Mouse (Mus musculus): ENCODE data around the gene Rad23a. TPM values are rescaled to one million over a fixed set of nuclear protein-coding genes. Genes with fewer than 3 reads are reported as not detected.
A peak's percentile ranks its signal among the peaks of the same experiment; 100 is the strongest.

Rad23a gene
- polyA plus RNA-seq, 1 experiment from 2014 or later: 107 TPM

- Histone ChIP-seq H3K9me3 (replicated peaks) (no peaks in the 10 kb centered on the region), H3K4me3 (peak overlapping the region; percentile 28; the same call in 1 of the 2 replicates), H3K27me3 (peaks cover 95% of the 10 kb centered on the region), H3K27ac (no peak overlapping the region), H3K36me3 (no peaks in the 10 kb centered on the region), H3K4me1 (replicated peaks) (peaks cover 54% of the 10 kb centered on the region), H3K9ac (no peak overlapping the region), H3K4me2 (no peak overlapping the region)
- ATAC-seq (replicated peaks; ENCODE audit: insufficient number of reproducible peaks, insufficient read depth, low FRiP score, low read depth): no peak
- WGBS: 20% methylated on average over 11 of the region's 11 CpGs
Observed at GRCm38 (mm10) chr8:84785506-84785755, 55.0 kb downstream of the Rad23a start.

- no peaks in the 10 kb centered on the region for H3K36me3 ChIP-seq
- H3K4me3 ChIP-seq: peak overlapping the region; percentile 28
- no peak for ATAC-seq (replicated peaks; ENCODE audit: insufficient number of reproducible peaks, insufficient read depth, low FRiP score, low read depth)
- H3K27me3 ChIP-seq: peaks cover 94% of the 10 kb centered on the region
- WGBS: 8% methylated on average over 48 of the region's 48 CpGs
- H3K9me3 ChIP-seq (replicated peaks): no peaks in the 10 kb centered on the region
- peaks cover 51% of the 10 kb centered on the region for H3K4me1 ChIP-seq (replicated peaks)
- H3K27ac ChIP-seq: no peak overlapping the region
- no peak overlapping the region for H3K9ac ChIP-seq
- H3K4me2 ChIP-seq: peak overlapping the region; percentile 55
Observed at GRCm38 (mm10) chr8:84784681-84785505, 55.6 kb downstream of the Rad23a start.

Small RNA genes lying within 50 kb of the gene (microRNA-seq; reads per million reads assigned to microRNA genes)
- 2.1 reads per million, percentile 2 among the genes with 10 or more reads in this experiment for gene Mir7069

Other genes with a start within 250 kb of the Rad23a start
- gene Ier2, start 177.8 kb downstream of the Rad23a start, polyA plus RNA-seq (2015; fragmentation: Nextera tagmentation; extraction: Ambion mirVana): 34.9 and 50.5 TPM in 2 replicates
- gene Trmt1, start 154.4 kb downstream of the Rad23a start, polyA plus RNA-seq (2015; fragmentation: Nextera tagmentation; extraction: Ambion mirVana): 40.6 and 47.4 TPM in 2 replicates
- 10.7 and 14.6 TPM in 2 replicates for gene Nacc1, start 152.8 kb downstream of the Rad23a start, polyA plus RNA-seq (2015; fragmentation: Nextera tagmentation; extraction: Ambion mirVana)
- 9.2 and 13.2 TPM in 2 replicates for gene Lyl1, start 139.2 kb downstream of the Rad23a start, polyA plus RNA-seq (2015; fragmentation: Nextera tagmentation; extraction: Ambion mirVana)
- gene G430095P16Rik, start 117.7 kb downstream of the Rad23a start, polyA plus RNA-seq (2015; fragmentation: Nextera tagmentation; extraction: Ambion mirVana): 4.5 TPM in 2 replicates
- 15.0 and 20.8 TPM in 2 replicates for gene Nfix, start 40.3 kb downstream of the Rad23a start, polyA plus RNA-seq (2015; fragmentation: Nextera tagmentation; extraction: Ambion mirVana)
- 5.8 and 6.4 TPM in 2 replicates for gene Dand5, start 17.8 kb downstream of the Rad23a start, polyA plus RNA-seq (2015; fragmentation: Nextera tagmentation; extraction: Ambion mirVana)
- gene Gadd45gip1, start 9.1 kb downstream of the Rad23a start, polyA plus RNA-seq (2015; fragmentation: Nextera tagmentation; extraction: Ambion mirVana): 45.3 and 46.5 TPM in 2 replicates
- gene Calr, start 6.3 kb upstream of the Rad23a start, polyA plus RNA-seq (2015; fragmentation: Nextera tagmentation; extraction: Ambion mirVana): 525 and 658 TPM in 2 replicates
- 44.5 and 62.5 TPM in 2 replicates for gene Farsa, start 16.3 kb upstream of the Rad23a start, polyA plus RNA-seq (2015; fragmentation: Nextera tagmentation; extraction: Ambion mirVana)
- gene Syce2, start 31.4 kb upstream of the Rad23a start, polyA plus RNA-seq (2015; fragmentation: Nextera tagmentation; extraction: Ambion mirVana): 23.0 and 32.6 TPM in 2 replicates
- gene Gcdh, start 53.3 kb upstream of the Rad23a start, polyA plus RNA-seq (2015; fragmentation: Nextera tagmentation; extraction: Ambion mirVana): 36.4 and 40.1 TPM in 2 replicates
- gene Klf1, start 61.3 kb upstream of the Rad23a start, polyA plus RNA-seq (2015; fragmentation: Nextera tagmentation; extraction: Ambion mirVana): 1.1 and 4.9 TPM in 2 replicates
- gene Dnase2a, start 67.9 kb upstream of the Rad23a start, polyA plus RNA-seq (2015; fragmentation: Nextera tagmentation; extraction: Ambion mirVana): 4.3 and 7.3 TPM in 2 replicates
- gene Mast1, start 96.7 kb upstream of the Rad23a start, polyA plus RNA-seq (2015; fragmentation: Nextera tagmentation; extraction: Ambion mirVana): 0.09 and 0.41 TPM in 2 replicates
- 0.26 TPM in 1 of 2 replicates, not detected in the other for gene Rtbdn, start 106.3 kb upstream of the Rad23a start, polyA plus RNA-seq (2015; fragmentation: Nextera tagmentation; extraction: Ambion mirVana)
- gene Gm49661, start 128.8 kb upstream of the Rad23a start, polyA plus RNA-seq (2015; fragmentation: Nextera tagmentation; extraction: Ambion mirVana): not detected in 2 replicates
- gene Prdx2, start 128.9 kb upstream of the Rad23a start, polyA plus RNA-seq (2015; fragmentation: Nextera tagmentation; extraction: Ambion mirVana): 596 and 644 TPM in 2 replicates
- gene Rnaseh2a, start 129.1 kb upstream of the Rad23a start, polyA plus RNA-seq (2015; fragmentation: Nextera tagmentation; extraction: Ambion mirVana): 62.9 and 83.7 TPM in 2 replicates
- 11.0 and 16.6 TPM in 2 replicates for gene Junb, start 138.1 kb upstream of the Rad23a start, polyA plus RNA-seq (2015; fragmentation: Nextera tagmentation; extraction: Ambion mirVana)
- 5.3 and 8.8 TPM in 2 replicates for gene Hook2, start 149.9 kb upstream of the Rad23a start, polyA plus RNA-seq (2015; fragmentation: Nextera tagmentation; extraction: Ambion mirVana)
- not detected in 2 replicates for gene Best2, start 173.9 kb upstream of the Rad23a start, polyA plus RNA-seq (2015; fragmentation: Nextera tagmentation; extraction: Ambion mirVana)
- gene Asna1, start 184.6 kb upstream of the Rad23a start, polyA plus RNA-seq (2015; fragmentation: Nextera tagmentation; extraction: Ambion mirVana): 97.7 and 106 TPM in 2 replicates
- gene Trir, start 186.2 kb upstream of the Rad23a start, polyA plus RNA-seq (2015; fragmentation: Nextera tagmentation; extraction: Ambion mirVana): 68.4 and 77.2 TPM in 2 replicates
- gene Tnpo2, start 196.2 kb upstream of the Rad23a start, polyA plus RNA-seq (2015; fragmentation: Nextera tagmentation; extraction: Ambion mirVana): 17.7 and 22.8 TPM in 2 replicates
- 15.4 and 22.2 TPM in 2 replicates for gene Fbxw9, start 219.4 kb upstream of the Rad23a start, polyA plus RNA-seq (2015; fragmentation: Nextera tagmentation; extraction: Ambion mirVana)
- not detected in 2 replicates for gene Gm5741, start 227.3 kb upstream of the Rad23a start, polyA plus RNA-seq (2015; fragmentation: Nextera tagmentation; extraction: Ambion mirVana)
- gene Dhps, start 231.1 kb upstream of the Rad23a start, polyA plus RNA-seq (2015; fragmentation: Nextera tagmentation; extraction: Ambion mirVana): 46.1 and 52.8 TPM in 2 replicates
- gene Wdr83os, start 240.1 kb upstream of the Rad23a start, polyA plus RNA-seq (2015; fragmentation: Nextera tagmentation; extraction: Ambion mirVana): 106 and 110 TPM in 2 replicates
- gene Wdr83, start 240.6 kb upstream of the Rad23a start, polyA plus RNA-seq (2015; fragmentation: Nextera tagmentation; extraction: Ambion mirVana): 33.1 and 40.8 TPM in 2 replicates
- 30.6 and 41.2 TPM in 2 replicates for gene Man2b1, start 242.6 kb upstream of the Rad23a start, polyA plus RNA-seq (2015; fragmentation: Nextera tagmentation; extraction: Ambion mirVana)

Data from heart, embryonic 15.5 days (tissue).